Mouse (Mus musculus) lung, adult 2 months (tissue): ENCODE results near the gene Slc4a7. TPM values are rescaled to one million over a fixed set of nuclear protein-coding genes. Genes with fewer than 3 reads are reported as not detected.

Experiments
- DNase-seq: peaks from one replicate; pipeline ENCODE4 v3.0.0; 2022
- H3K4me1 ChIP-seq: fragments of 200-500 bp; 2 replicates; pipeline ENCODE4 v1.6.1; 2011; ENCODE audit warnings: low read length; ENCODE audit not compliant: control insufficient read depth, insufficient read depth
- H3K4me3 ChIP-seq: fragments of 200-500 bp; replicated peaks from 2 replicates; pipeline ENCODE3; 2011; ENCODE audit warnings: low read depth, mild to moderate bottlenecking, control low read depth, low read length; ENCODE audit errors: extremely low read depth
- CTCF ChIP-seq: fragments of 200-500 bp; IDR thresholded peaks from 2 replicates; pipeline ENCODE4 v1.5.1; 2011; ENCODE audit warnings: mild to moderate bottlenecking, low read length, control low read depth; ENCODE audit not compliant: insufficient read depth
- POLR2A ChIP-seq: fragments of 200-500 bp; IDR thresholded peaks from 2 replicates; pipeline ENCODE4 v1.6.1; 2011; ENCODE audit warnings: low read depth, mild to moderate bottlenecking, control low read depth, low read length, borderline replicate concordance; ENCODE audit errors: extremely low read depth
- WGBS: fragments of 180-500 bp; shearing (Covaris S2); methylation state at CpG from one replicate; pipeline ENCODE4 v1.1.7; 2018; 5-methylcytosine and 5-hydroxymethylcytosine counted together
- polyA plus RNA-seq: library from polyadenylated mRNA; depleted of rRNA; stranded (reverse); fragments of >200 nt; gene quantifications from 2 replicates; pipeline ENCODE4 v1.2.3, GENCODE M21; 2012; rRNA removed

Gene Slc4a7
- polyA plus RNA-seq, 1 experiment, result 2.8 TPM

GRCm38 (mm10) chr14:14838109-14838508 lies 136.0 kb downstream of the Slc4a7 start:
- DNase-seq, result no peak
- no peak overlapping the region for H3K4me3 ChIP-seq
- WGBS, result 60% methylated on average over 1 of the region's 1 CpGs
- H3K4me1 ChIP-seq, result no peaks in the 10 kb centered on the region
- no peak for TF ChIP-seq POLR2A
- no peak for TF ChIP-seq CTCF

GRCm38 (mm10) chr14:14842734-14843530 lies 140.9 kb downstream of the Slc4a7 start:
- H3K4me1 ChIP-seq, result no peaks in the 10 kb centered on the region
- 77% methylated on average over 8 of the region's 8 CpGs for whole genome bisulfite sequencing

More at GRCm38 (mm10) chr14:14842734-14843530, 140.9 kb downstream of the Slc4a7 start:
- H3K4me3 ChIP-seq, result no peak overlapping the region
- DNase-seq, result no peak
- TF ChIP-seq POLR2A (no peak), CTCF (no peak)

Other genes with a start within 250 kb of the Slc4a7 start
- gene Nek10, start 101.1 kb downstream of the Slc4a7 start, polyA plus RNA-seq, result 0.26 and 0.36 TPM in 2 replicates